Mouse (Mus musculus): ENCODE measurements around the gene Ercc8.

Ercc8 gene

GRCm38 (mm10) chr13:108158465-108159240 lies at the start of gene Ercc8, which contains the start of gene Ndufaf2:
Gene Ercc8, plus strand, starts transcription at chr13:108158731.
Gene Ndufaf2, minus strand, starts transcription at chr13:108158623.
- DNase-seq (ENCODE audit: low spot score in 2 of 2) = peak; percentile 96 to 98

- DNase-seq (ENCODE audit: low spot score in 2 of 2) = no peak
Observed at GRCm38 (mm10) chr13:108110929-108111328, 47.6 kb upstream of the Ercc8 start.

DNA sequence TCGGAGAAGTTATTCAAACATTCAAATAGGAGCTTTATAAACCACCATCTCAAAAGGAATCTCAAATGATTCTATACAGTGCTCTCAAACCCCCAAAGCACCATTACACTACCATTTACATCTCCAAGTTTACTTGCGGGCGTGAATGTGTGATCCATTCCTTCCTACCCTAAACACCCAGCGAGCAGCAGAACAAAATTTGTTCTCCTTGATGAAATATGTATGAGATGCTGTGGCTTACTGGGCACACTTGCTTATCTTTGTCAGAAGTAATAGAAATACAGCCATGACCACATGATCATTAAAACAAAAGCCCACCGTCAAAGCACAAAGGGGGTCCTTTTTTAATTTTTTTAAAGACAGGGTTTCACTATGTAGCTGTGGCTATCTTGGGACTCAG lies 45.0 kb upstream of the Ercc8 start:
- DNase-seq (ENCODE audit: low spot score in 2 of 2) = no peak

DNA sequence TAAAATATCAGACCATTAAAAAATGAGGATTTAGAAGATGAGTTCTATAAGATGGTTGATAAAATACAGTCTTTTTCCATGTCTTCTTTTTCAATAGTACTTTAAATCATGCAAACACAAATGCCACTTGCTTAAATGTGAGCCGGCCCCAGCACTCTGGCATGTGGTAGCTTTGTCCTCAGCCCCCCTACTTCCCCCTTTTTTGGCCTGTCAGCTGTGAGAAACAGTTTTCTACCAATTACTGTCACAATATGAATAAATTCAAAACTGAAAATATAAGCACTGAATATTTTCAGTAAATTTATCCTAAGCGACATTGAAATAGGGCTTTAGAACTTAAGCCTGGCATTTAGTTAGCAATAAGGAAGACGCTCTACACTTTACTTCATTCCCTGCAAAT lies 44.3 kb upstream of the Ercc8 start:
- DNase-seq (ENCODE audit: low spot score in 2 of 2) = no peak

- no peak for DNase-seq (ENCODE audit: low spot score in 2 of 2)
Observed at GRCm38 (mm10) chr13:108117654-108118053, 40.9 kb upstream of the Ercc8 start.

DNA sequence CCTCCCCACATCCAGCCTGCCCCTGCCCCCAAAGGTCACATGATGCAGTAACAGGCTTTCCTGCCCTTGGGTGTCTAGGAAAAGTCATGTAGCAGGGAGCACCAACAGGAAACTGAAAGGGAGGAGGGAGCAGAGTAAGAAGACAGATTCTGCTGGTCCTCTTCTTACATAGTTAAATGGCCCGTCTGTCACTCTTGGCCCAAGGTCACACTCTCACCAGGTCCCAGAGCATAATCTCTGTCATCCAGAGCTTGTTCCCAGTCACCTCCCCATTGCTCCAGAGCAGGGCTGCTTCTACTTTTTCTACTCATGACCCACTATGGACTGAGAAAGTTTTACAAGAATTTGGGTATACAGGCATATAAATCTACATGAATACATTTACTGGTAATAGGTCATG lies 40.3 kb upstream of the Ercc8 start:
- no peak for DNase-seq (ENCODE audit: low spot score in 2 of 2)

- no peak for DNase-seq (ENCODE audit: low spot score in 2 of 2)
Observed at GRCm38 (mm10) chr13:108119411-108120310, 38.9 kb upstream of the Ercc8 start.

- DNase-seq (ENCODE audit: low spot score in 2 of 2) = no peak
Observed at GRCm38 (mm10) chr13:108123109-108123723, 35.3 kb upstream of the Ercc8 start.

GRCm38 (mm10) chr13:108124096-108124495 lies 34.4 kb upstream of the Ercc8 start:
- DNase-seq (ENCODE audit: low spot score in 2 of 2) = no peak

DNA sequence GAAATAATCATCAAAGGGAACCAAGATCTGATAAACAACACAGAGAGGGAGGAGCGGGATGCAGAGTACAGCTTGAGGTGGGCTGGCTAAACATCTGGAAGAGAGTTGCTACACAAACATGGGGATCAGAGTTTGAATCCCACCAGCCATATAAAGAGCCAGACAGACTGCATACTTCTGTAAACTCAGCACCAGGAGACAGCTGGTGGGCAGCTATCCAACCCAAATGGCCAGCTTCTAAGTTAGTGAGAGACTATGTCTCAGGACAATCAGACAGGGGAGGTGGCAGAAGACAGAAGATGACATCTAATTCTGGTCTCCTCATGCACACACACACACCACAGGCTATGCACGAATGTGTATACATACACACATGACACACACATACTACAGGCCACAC lies 32.3 kb upstream of the Ercc8 start:
- DNase-seq (ENCODE audit: low spot score in 2 of 2) = no peak

DNA sequence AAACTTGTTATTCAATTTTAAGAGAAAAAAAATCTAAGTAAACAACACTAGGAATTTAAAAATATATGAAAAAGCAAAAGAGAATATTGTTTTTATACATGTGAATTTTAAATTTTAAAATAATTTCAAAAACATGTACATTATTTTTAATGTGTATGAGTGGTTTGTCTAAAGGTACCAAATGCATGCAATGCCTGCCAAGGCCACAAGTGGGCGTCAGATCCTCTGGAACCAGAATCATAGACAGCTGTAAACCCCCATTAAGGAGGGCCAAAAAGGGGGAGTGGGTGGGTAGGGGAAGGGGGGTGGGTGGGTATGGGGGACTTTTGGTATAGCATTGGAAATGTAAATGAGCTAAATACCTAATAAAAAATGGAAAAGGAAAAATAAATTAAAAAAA lies 31.4 kb upstream of the Ercc8 start:
- DNase-seq (ENCODE audit: low spot score in 2 of 2) = no peak

GRCm38 (mm10) chr13:108127883-108128282 lies 30.6 kb upstream of the Ercc8 start:
- DNase-seq (ENCODE audit: low spot score in 2 of 2) = no peak

- DNase-seq (ENCODE audit: low spot score in 2 of 2) = no peak
Observed at GRCm38 (mm10) chr13:108129070-108129469, 29.5 kb upstream of the Ercc8 start.

DNA sequence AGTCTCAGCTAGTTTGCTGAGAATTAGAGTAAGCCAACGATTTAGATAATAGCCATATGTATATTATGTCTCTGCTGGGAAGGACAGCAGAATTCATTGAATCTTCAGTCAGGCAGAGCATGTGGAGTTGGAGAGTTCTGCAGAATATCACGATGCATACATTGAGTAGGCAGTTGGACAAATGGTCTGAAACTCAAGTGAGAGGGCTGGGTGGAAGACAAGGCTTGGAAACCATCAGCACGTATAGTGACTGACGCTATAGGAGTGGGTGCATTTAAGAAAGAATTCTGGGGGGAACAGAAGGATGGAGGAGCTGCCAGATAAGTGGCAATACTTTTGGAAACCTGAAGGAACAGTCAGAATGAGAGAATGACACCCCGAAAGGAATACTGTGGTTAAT lies 27.8 kb upstream of the Ercc8 start:
- no peak for DNase-seq (ENCODE audit: low spot score in 2 of 2)

DNA sequence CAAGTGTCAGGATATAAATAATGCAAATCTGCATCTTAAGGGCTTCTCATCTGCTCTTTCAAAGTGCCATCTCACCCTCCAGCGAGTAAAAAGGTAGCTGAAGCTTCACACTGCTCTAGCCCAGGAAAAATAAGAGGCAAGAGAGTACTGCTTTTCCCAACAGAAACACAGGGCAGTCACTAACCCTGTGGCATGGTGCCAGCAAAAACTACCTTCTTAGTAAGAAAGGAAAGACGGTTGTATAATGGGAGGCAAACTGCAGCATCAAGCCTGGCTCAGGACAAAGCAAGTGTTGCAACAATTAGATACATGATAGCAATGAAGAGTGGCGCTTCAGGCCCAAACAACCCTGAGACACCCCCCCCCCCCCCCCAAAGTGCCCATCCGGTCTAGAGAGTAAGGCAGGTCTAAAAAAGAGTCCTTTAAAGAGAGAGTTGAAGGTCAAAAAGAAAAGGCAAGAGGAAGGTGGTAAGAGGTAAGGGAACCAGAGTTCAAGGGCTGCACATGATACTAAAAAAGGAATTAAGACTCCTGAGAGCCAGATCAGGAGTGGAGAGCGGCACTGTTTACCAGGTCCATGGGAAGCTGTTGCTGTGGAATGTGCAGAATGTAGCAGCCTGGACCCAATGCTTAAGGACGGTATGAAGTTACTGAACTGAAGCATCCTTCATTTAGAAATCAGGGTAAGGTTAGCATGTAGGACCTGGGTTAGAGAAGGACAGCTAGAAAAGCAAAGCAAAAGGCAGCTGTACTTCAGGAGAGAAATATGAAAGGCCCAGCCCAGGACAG lies 26.3 kb upstream of the Ercc8 start:
- no peak for DNase-seq (ENCODE audit: low spot score in 2 of 2)

GRCm38 (mm10) chr13:108135617-108136016 lies 22.9 kb upstream of the Ercc8 start:
- no peak for DNase-seq (ENCODE audit: low spot score in 2 of 2)

DNA sequence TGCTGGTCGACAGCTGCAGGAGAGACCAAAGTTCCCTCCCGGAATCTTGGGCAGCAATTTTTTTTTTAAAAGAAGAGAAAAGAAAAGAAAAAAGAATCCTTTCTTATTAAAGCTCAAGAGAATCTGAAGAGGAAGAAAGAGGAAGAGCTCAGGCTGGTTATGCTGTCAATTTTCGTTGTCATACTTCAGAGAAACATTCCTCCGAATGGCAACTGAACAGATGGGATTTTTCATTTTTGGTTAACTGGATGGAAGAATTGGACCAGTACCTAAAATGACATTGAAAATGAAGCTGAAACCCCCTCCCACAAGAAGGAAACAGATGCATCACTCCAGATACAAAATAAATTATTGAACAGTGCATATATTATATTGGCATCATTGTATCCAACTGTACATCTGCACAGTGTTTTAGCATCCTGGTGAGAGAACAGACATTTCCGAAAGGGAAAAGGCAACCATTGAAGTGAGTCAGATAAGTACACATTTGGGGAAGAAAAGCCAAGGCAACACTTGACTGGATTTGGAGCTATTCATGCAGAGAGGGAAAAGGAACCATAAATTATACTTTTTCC lies 20.0 kb upstream of the Ercc8 start:
- no peak for DNase-seq (ENCODE audit: low spot score in 2 of 2)

DNA sequence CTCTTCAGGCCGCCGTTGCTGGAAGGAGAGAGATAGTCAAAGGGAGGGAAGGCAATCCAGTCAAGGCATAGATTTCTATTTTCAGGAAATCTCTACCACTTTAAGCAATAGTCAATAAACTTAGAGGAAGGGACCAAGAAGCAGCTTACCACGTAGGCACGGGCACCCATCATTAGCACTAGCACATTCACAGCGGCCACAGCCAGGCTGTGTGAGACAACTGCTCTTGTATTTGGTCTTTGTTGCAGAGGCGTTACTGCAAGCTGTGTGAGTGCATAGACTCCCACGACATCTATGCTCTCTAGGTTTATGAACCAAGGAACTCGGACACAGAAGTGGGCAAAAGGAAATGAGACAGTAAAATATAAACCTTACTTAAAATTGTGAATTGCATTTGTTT lies 14.4 kb upstream of the Ercc8 start:
- DNase-seq (ENCODE audit: low spot score in 2 of 2) = no peak

DNA sequence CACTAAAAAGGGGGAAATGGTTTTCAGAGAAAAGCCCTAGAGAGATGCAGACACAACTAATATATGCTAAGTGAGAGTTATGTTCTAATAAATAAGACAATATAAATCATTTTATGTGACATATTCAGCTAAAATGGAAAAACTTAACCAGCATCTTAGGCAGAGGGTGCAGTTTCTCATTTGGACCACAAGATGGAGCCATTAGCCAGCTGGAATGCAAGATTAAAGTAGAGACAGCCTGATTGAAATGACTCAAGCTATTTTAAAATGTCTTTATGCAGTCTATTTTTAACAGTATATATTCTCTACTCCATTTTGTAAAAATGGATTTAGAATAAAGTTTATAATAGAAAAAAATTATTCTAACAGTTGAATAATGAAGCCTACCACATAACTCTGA lies 6.7 kb upstream of the Ercc8 start:
- no peak for DNase-seq (ENCODE audit: low spot score in 2 of 2)

GRCm38 (mm10) chr13:108152650-108153372 lies 5.7 kb upstream of the Ercc8 start:
- no peak for DNase-seq (ENCODE audit: low spot score in 2 of 2)

- DNase-seq (ENCODE audit: low spot score in 2 of 2) = no peak
Observed at GRCm38 (mm10) chr13:108157156-108157555, 1.4 kb upstream of the Ercc8 start.
